Mouse (Mus musculus) large intestine, adult 2 months (tissue): ENCODE measurements around the gene Ggta1. TPM values are rescaled to one million over a fixed set of nuclear protein-coding genes. Genes with fewer than 3 reads are reported as not detected.

Experiments used
- DNase-seq: peaks from one replicate; pipeline ENCODE4 v3.0.0-alpha.2; 2012; ENCODE audit warnings: low read depth, low spot score
- WGBS: fragments of 180-500 bp; shearing (Covaris S2); methylation state at CpG from one replicate; pipeline ENCODE4 v1.1.7; 2018; 5-methylcytosine and 5-hydroxymethylcytosine counted together
- polyA plus RNA-seq: library from polyadenylated mRNA; depleted of rRNA; stranded (reverse); fragments of >200 nt; gene quantifications from 2 replicates; pipeline ENCODE4 v1.2.3, GENCODE M21; 2012

Ggta1 gene
- polyA plus RNA-seq, 1 experiment, result 3.9 TPM

- 83% methylated on average over 7 of the region's 7 CpGs for WGBS
- DNase-seq, result no peak
Measured at GRCm38 (mm10) chr2:35493566-35493965, 30.5 kb upstream of the Ggta1 start.

GRCm38 (mm10) chr2:35491151-35491550, 28.1 kb upstream of the Ggta1 start:
- no peak for DNase-seq
- 91% methylated on average over 24 of the region's 24 CpGs for WGBS

DNA sequence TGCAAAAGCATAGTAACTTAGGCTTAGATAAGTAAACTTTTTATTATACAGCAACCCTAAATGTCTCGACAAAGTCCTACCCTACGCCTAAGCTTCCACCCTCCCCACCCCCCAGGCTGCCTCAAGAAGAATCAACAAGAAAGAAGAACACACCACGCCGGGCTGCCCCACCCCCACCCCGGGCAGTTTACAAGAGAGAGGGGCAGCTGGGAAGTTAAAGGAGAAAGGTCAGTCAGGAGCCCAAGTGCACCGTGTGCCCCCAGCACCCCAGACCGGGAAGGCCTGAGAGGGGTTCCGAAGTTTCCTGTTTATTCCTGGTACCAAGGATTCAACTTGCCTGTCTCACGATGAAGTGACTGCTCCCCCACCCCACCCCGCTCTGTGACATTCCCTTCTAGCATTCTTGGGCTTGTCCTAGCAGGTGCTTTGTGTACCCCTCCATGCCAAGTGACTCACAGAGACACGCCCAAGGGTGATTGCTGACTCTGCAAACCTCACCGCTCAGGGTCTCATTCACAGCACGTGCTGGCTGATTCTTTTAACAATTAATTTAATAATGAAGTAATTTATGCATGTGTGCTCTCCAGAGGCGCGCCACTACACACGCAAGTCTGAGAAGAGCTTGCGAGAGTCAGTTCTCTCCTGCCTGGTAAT, 27.6 kb upstream of the Ggta1 start:
- WGBS, result 29% methylated on average over 17 of the region's 17 CpGs
- DNase-seq, result no peak

DNA sequence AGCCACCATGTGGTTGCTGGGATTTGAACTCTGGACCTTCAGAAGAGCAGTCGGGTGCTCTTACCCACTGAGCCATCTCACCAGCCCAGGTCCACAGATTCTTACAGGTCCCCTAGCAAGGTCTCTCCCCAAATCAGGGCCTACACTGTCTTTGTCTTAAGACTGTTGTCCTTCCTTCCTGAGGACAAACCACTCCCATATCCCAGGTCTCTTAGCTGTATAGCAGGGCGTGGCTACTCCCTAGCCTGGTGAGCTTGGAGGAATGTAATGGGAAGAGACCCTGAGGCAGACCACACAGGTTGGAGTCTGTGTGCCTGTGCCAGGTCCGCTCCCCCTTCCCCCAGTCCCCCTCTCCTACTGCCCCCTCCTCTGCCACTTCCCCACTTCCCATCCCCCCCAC, 24.7 kb upstream of the Ggta1 start:
- 86% methylated on average over 3 of the region's 3 CpGs for WGBS

GRCm38 (mm10) chr2:35486981-35487655, 24.1 kb upstream of the Ggta1 start:
- WGBS, result 75% methylated on average over 5 of the region's 5 CpGs
- DNase-seq, result no peak

More for the DNA sequence above, 24.7 kb upstream of the Ggta1 start:
- DNase-seq, result no peak

- DNase-seq, result no peak
- 86% methylated on average over 3 of the region's 3 CpGs for WGBS
Measured at GRCm38 (mm10) chr2:35484102-35484501, 21.1 kb upstream of the Ggta1 start.

DNA sequence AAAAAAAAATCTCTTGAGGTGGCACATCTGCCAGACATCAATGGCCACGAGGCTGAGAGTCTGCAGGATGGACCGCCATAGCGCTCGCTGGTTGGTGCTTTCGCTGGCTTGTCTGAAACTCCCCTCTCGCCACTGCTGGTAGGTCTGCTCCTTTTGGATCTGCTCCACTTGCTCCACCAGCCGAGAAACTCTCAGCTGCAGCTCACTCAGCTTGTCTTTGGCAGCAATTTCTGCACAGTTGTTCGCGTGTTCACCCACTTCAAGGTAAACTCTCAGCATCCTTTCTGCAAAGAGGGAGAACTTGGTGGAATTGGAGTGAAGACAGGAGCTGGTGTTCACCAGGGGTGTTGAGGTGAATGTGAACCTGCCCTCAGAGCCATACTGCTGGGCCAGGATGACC, 20.4 kb upstream of the Ggta1 start:
- WGBS, result 85% methylated on average over 9 of the region's 9 CpGs
- no peak for DNase-seq

- WGBS, result 82% methylated on average over 7 of the region's 7 CpGs
- no peak for DNase-seq
Measured at GRCm38 (mm10) chr2:35481322-35481990, 18.4 kb upstream of the Ggta1 start.

DNA sequence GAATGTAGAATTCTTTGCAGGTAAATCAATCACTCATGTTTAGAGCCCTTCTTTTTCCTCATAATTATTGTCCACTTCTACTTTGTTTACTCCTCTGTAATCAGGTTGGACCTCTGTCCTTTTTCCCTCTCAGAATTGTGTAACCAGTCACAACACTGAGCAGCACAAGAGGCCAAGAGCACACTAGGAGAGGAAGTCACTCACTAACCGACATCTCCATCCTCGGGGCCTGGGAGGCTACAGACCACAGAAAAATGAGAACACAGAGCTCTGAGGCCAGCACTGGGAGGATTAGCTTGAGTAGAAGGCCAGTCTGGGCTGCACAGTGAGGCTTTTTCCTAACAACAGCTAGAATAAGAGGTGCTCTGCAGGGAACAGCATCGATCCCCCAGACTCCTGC, 17.0 kb upstream of the Ggta1 start:
- DNase-seq, result no peak
- 53% methylated on average over 3 of the region's 3 CpGs for WGBS

GRCm38 (mm10) chr2:35478812-35479122, 15.7 kb upstream of the Ggta1 start:
- no peak for DNase-seq
- WGBS, result 69% methylated on average over 3 of the region's 3 CpGs

GRCm38 (mm10) chr2:35477999-35478811, 15.2 kb upstream of the Ggta1 start:
- 70% methylated on average over 10 of the region's 10 CpGs for WGBS
- no peak for DNase-seq

- no peak for DNase-seq
- 90% methylated on average over 6 of the region's 6 CpGs for WGBS
Measured at GRCm38 (mm10) chr2:35477321-35477720, 14.3 kb upstream of the Ggta1 start.

DNA sequence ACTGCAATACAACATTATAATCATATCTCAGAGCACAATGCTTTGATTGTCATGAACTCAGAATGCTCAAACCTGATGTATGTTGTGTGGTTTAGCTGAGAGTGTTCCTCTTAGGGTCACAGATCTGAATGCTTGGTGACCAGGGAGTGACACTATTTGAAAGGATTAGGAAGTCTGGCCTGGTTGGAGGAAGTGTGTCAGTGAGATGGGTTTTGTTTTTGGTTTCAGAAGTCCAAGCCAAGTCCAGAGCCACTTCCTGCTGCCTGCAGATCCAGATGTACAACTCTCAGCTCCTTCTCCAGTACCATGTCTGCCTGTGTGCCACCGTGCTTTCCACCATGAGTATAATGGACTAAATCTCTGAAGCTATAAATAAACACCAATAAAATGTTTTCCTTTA, 11.9 kb upstream of the Ggta1 start:
- 87% methylated on average over 1 of the region's 1 CpGs for WGBS
- DNase-seq, result no peak

DNA sequence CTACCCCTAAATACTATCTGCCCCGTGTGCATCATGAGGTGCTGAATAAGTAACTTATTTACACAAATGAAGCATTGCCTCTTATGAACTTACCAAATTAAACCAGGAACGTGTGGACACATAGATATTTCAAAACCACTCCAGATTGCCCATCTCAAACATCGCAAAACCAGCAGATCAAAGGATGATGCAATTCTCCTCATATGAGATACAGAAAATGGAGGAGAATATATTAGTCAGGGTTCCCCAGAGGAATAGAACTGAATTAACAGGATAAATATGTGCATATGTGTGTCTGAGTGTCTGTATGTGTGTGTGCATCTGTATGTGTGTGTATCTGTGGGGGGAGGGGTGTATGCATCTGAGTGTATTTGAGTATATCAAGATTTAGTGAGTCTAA, 6.2 kb upstream of the Ggta1 start:
- WGBS, result 49% methylated on average over 3 of the region's 3 CpGs
- DNase-seq, result no peak

- DNase-seq, result no peak
- 64% methylated on average over 2 of the region's 2 CpGs for WGBS
Measured at GRCm38 (mm10) chr2:35468276-35468675, 5.2 kb upstream of the Ggta1 start.

DNA sequence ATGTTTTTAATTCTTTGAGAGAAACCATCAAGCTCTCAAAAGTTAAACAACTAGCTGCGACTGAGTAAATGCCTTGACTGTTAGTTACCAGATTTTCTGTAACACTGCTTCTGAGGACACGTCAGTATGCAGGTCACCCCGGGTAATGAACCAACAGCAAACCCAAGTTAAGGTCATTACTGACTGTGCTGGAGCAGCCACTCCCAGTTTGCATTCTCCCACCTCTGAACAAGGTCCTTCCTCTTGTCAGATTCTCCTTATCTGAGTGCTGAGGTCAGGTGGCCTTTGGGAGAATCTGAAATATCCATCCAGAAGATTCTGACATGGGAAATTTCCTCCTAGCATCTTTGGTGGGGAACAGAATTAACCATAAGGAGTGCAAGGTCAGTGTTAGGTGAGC, 4.8 kb upstream of the Ggta1 start:
- no peak for DNase-seq
- WGBS, result 37% methylated on average over 3 of the region's 3 CpGs

GRCm38 (mm10) chr2:35465677-35466076, 2.6 kb upstream of the Ggta1 start:
- DNase-seq, result no peak

DNA sequence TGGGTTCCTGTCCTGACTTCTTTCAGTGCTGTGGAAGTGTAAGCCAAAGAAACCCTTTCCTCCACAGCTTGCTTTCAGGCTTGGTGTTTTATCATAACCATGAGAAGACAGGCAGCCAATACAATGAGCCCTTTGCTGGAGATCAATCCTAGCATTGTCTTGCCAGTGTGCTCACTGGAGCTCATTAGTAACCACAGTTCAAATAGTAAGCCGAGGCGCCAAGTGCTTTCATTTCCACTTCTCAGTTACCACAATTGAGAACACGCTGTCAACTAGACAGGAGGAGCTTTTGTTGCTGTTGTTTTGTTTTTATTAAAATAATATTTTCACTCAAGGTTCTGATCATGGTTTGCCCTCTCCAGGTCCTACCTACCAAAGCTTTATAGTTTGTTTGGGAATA, 1.5 kb upstream of the Ggta1 start:
- no peak for DNase-seq
- 69% methylated on average over 3 of the region's 3 CpGs for WGBS

DNA sequence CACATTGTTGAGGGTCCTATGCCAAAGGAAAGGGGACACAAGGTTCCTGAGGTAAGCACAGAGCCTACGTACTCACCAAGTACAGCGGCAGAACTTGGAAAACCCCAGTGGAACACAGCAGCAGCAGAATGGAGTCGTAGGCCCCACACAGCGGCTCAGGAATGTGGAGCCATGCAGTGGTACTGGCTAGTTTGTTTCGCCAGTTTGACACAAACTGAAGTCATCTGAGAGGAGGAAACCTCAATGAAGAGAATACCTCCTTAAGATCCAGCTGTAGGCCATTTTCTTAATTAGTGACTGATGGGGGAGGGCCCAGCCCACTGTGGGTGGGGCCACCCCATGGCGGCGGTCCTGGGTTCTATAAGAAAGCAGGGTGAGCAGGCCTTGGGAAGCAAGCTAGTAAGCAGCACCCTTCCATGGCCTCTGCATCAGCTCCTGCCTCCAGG, 1.1 kb upstream of the Ggta1 start:
- DNase-seq, result no peak
- 79% methylated on average over 7 of the region's 7 CpGs for WGBS

GRCm38 (mm10) chr2:35463372-35464088, 499 bp upstream of the Ggta1 start:
- 43% methylated on average over 19 of the region's 19 CpGs for WGBS
- no peak for DNase-seq
